Mouse (Mus musculus) stomach, embryonic 14.5 days (tissue): Measurements from ENCODE around the gene Gm10799. TPM values are rescaled to one million over a fixed set of nuclear protein-coding genes. Genes with fewer than 3 reads are reported as not detected.

Experiments used
- ATAC-seq: fragments of 200-750 bp; cut with Nextera tagmentation; 2 replicates; pipeline ENCODE4 v1.8.0; 2017; ENCODE audit warnings: low read depth, moderate TSS enrichment; ENCODE audit not compliant: insufficient number of reproducible peaks, insufficient read depth, low FRiP score
- H3K27ac ChIP-seq: fragments of 300-500 bp; sonication (generic); 2 replicates; pipeline ENCODE4 v1.5.1; 2014; ENCODE audit warnings: mild to moderate bottlenecking, low read length, moderate library complexity, mixed read lengths
- H3K27me3 ChIP-seq: fragments of 300-500 bp; sonication (generic); 2 replicates; pipeline ENCODE4 v1.6.1; 2014; ENCODE audit warnings: low read length, control low read depth, mixed read lengths; ENCODE audit not compliant: control insufficient read depth, insufficient read depth
- H3K36me3 ChIP-seq: fragments of 300-500 bp; sonication (generic); 2 replicates; pipeline ENCODE4 v1.6.1; 2014; ENCODE audit warnings: mild to moderate bottlenecking, control low read depth, low read length, moderate library complexity, mixed read lengths; ENCODE audit not compliant: control insufficient read depth, insufficient read depth
- H3K4me1 ChIP-seq: fragments of 300-500 bp; sonication (generic); 2 replicates; pipeline ENCODE4 v1.6.1; 2014; ENCODE audit warnings: low read length, control low read depth, mixed read lengths; ENCODE audit not compliant: control insufficient read depth, insufficient read depth
- H3K4me2 ChIP-seq: fragments of 300-500 bp; sonication (generic); replicated peaks from 2 replicates; pipeline ENCODE4 v1.6.1; 2014; ENCODE audit warnings: low read depth, low read length, control low read depth
- H3K4me3 ChIP-seq: fragments of 300-500 bp; sonication (generic); 2 replicates; pipeline ENCODE4 v1.5.1; 2014; ENCODE audit warnings: low read depth, low read length, control low read depth
- H3K9ac ChIP-seq: fragments of 300-500 bp; sonication (generic); replicated peaks from 2 replicates; pipeline ENCODE4 v1.6.1; 2014; ENCODE audit warnings: low read depth, mild to moderate bottlenecking, control low read depth, low read length, moderate library complexity, mixed read lengths
- H3K9me3 ChIP-seq: fragments of 300-500 bp; sonication (generic); 2 replicates; pipeline ENCODE4 v1.6.1; 2016; ENCODE audit warnings: low read depth, low read length, control low read depth; ENCODE audit not compliant: control insufficient read depth
- WGBS: fragments of 180-500 bp; shearing (Covaris S2); extraction: QIAGEN DNeasy Blood & Tissue Kit; methylation state at CpG from one replicate; pipeline ENCODE4 v1.1.7; 2014; 5-methylcytosine and 5-hydroxymethylcytosine counted together
- polyA plus RNA-seq: library from polyadenylated mRNA; unstranded; fragments of >200 nt; fragmentation: Nextera tagmentation; extraction: Ambion mirVana; gene quantifications from 2 replicates; pipeline ENCODE4 v1.2.1, GENCODE M21; 2014

Gm10799 gene
- polyA plus RNA-seq, 1 experiment from 2014 or later: not detected

DNA sequence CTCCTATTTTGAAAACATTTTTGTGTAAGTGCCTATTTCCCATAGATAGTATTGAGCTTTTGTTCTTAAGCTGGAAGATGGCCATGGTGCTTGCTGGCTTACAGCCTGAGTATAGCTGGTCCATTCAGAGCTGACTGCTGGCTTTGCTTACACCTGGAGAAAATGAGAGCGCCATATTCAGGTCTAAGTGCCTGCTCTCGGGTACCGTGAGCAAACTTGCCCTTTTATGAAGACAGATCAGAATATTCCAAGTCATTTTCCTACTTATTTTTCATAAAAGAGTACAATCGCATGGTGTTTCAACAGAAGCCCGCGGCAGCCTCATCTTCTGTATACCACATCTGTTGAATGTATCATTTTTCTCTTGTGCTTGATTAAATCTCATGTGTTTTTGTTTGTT lies 7.4 kb downstream of the Gm10799 start:
- no peak overlapping the region for H3K4me2 ChIP-seq
- no peaks in the 10 kb centered on the region for H3K4me1 ChIP-seq
- H3K9me3 ChIP-seq: no peaks in the 10 kb centered on the region
- no peak overlapping the region for H3K4me3 ChIP-seq
- peaks cover 4% of the 10 kb centered on the region; the same call in 1 of the 2 replicates for H3K36me3 ChIP-seq
- no peak overlapping the region for H3K27ac ChIP-seq
- ATAC-seq: no peak
- no peaks in the 10 kb centered on the region for H3K27me3 ChIP-seq
- H3K9ac ChIP-seq: no peak overlapping the region
- WGBS: 94% methylated on average over 6 of the region's 6 CpGs

DNA sequence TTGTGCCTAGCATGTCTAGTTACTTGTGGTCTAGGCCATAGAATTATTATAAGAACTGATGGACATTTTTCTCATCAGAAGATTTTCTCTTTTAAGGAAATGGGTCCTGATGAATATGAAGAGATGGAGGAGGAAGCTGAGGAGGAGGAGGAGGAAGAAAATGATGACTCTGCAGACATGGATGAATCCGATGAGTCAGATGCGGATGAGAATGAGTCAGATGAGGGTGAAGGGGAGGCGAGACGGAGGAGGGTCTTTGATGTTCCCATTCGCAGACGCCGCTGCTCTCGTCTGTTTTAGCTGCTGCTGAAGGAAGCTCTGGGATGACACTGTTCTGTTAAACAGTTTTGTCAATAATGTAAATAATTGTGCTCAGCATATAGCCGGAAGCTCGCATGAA lies 8.6 kb downstream of the Gm10799 start:
- 58% methylated on average over 10 of the region's 10 CpGs for WGBS
- ATAC-seq: no peak
- H3K4me2 ChIP-seq: no peak overlapping the region
- H3K27me3 ChIP-seq: no peaks in the 10 kb centered on the region
- no peak overlapping the region for H3K27ac ChIP-seq
- H3K9ac ChIP-seq: no peak overlapping the region
- H3K4me1 ChIP-seq: no peaks in the 10 kb centered on the region
- H3K4me3 ChIP-seq: no peak overlapping the region
- peaks cover 12% of the 10 kb centered on the region for H3K36me3 ChIP-seq
- H3K9me3 ChIP-seq: no peaks in the 10 kb centered on the region

GRCm38 (mm10) chr2:104058954-104059353 lies 9.4 kb downstream of the Gm10799 start:
- Histone ChIP-seq H3K27ac (no peak overlapping the region), H3K4me3 (no peak overlapping the region), H3K9me3 (no peaks in the 10 kb centered on the region), H3K9ac (no peak overlapping the region), H3K36me3 (peaks cover 16% of the 10 kb centered on the region), H3K4me2 (no peak overlapping the region), H3K27me3 (no peaks in the 10 kb centered on the region), H3K4me1 (no peaks in the 10 kb centered on the region)
- no peak for ATAC-seq
- 89% methylated on average over 4 of the region's 4 CpGs for WGBS

- no peak overlapping the region for H3K4me3 ChIP-seq
- no peak overlapping the region for H3K4me2 ChIP-seq
- no peaks in the 10 kb centered on the region for H3K9me3 ChIP-seq
- H3K9ac ChIP-seq: no peak overlapping the region
- H3K27ac ChIP-seq: no peak overlapping the region
- 81% methylated on average over 1 of the region's 1 CpGs for WGBS
- H3K36me3 ChIP-seq: peaks cover 20% of the 10 kb centered on the region
- no peaks in the 10 kb centered on the region for H3K27me3 ChIP-seq
- ATAC-seq: no peak
- H3K4me1 ChIP-seq: no peaks in the 10 kb centered on the region
Observed at GRCm38 (mm10) chr2:104058381-104058780, 10.0 kb downstream of the Gm10799 start.

GRCm38 (mm10) chr2:104044479-104045080 lies 23.8 kb downstream of the Gm10799 start:
- 70% methylated on average over 1 of the region's 1 CpGs for WGBS
- H3K4me2 ChIP-seq: no peak overlapping the region
- H3K4me3 ChIP-seq: no peak overlapping the region
- H3K4me1 ChIP-seq: no peaks in the 10 kb centered on the region
- no peak overlapping the region for H3K27ac ChIP-seq
- no peaks in the 10 kb centered on the region for H3K27me3 ChIP-seq
- no peaks in the 10 kb centered on the region for H3K9me3 ChIP-seq
- ATAC-seq: no peak
- H3K36me3 ChIP-seq: peaks cover 8% of the 10 kb centered on the region
- no peak overlapping the region for H3K9ac ChIP-seq

DNA sequence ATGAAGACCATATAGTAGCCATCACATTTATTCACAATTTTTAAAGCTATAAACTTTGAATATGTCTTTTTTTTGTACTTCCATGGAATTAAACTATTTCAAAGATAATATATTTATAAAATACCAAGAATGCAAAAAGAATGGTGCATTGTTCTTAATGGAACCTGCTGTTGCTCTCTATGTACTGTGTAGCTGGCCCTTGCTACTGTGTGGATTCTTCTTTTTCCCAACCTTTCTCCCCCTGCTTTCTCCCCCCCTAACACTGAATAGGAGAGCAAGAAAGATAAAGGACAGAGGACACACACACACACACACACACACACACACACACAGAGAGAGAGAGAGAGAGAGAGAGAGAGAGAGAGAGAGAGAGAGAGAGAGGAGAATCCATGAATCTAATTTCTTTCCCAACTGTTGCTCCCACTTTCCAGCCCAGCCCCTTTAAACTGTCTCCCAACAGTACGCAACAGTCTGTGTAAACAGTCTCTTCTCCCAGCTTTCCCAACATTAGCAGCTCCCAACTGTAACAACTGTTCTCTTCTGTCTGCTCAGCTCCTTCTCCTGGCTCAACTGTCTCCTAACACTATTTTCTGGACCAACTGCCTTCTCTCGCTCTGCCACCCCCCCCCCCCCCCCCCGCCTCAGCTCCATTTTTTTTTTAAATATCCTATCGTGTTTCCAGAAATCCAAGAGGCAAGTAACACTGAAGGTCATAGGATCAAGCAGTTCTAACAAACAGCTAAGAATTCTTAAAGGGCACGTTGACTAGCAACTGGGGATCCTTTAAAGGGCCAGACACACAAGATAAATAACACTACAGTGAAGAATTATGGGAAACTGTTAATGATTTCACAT lies 24.5 kb downstream of the Gm10799 start:
- H3K36me3 ChIP-seq: peaks cover 8% of the 10 kb centered on the region
- no peak for ATAC-seq
- no peak overlapping the region for H3K4me2 ChIP-seq
- no peaks in the 10 kb centered on the region for H3K4me1 ChIP-seq
- WGBS: 23% methylated on average over 5 of the region's 5 CpGs
- no peak overlapping the region for H3K9ac ChIP-seq
- no peaks in the 10 kb centered on the region for H3K9me3 ChIP-seq
- H3K27ac ChIP-seq: no peak overlapping the region
- no peak overlapping the region for H3K4me3 ChIP-seq
- no peaks in the 10 kb centered on the region for H3K27me3 ChIP-seq

DNA sequence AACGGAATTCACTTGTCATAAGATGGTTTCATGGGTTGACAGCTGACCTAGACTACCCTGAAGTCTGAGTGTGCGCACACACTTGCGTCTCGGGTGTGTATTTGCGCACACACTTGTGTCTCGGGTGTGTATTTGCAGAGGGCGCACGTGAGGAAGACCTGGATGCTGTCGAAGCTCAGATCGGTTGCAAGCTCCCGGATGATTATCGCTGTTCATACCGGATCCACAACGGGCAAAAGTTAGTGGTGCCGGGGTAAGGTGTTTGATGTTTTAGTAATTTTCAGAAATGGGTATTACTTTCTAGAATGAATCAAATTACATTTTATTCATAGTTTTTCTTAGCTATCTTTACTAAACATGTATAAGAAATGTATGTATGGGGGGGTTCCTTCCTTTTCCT lies 25.6 kb downstream of the Gm10799 start:
- ATAC-seq: no peak
- Histone ChIP-seq H3K4me1 (no peaks in the 10 kb centered on the region), H3K4me2 (no peak overlapping the region), H3K9me3 (no peaks in the 10 kb centered on the region), H3K27me3 (no peaks in the 10 kb centered on the region), H3K4me3 (no peak overlapping the region), H3K27ac (no peak overlapping the region), H3K9ac (no peak overlapping the region), H3K36me3 (peaks cover 10% of the 10 kb centered on the region)
- 91% methylated on average over 15 of the region's 15 CpGs for WGBS

DNA sequence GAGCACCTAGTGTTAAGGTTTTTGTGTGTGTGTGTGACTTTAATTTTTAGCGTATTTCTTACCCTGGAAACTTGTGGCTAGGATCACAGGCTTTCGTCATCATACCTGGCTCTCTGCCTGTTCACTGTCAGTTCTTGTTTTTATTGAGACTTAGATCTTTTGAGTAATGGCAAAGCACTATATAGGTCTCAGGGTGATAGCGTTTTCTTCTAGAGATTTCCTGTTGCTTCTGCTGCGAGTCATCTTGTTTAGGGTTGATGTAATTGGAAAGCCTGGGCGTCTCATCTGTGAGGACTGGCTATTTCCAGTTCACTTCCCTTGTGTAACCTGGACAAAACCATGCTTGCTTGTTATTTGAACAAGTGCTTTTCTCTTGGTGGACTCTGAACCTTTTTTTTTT lies 26.7 kb downstream of the Gm10799 start:
- Histone ChIP-seq H3K36me3 (peaks cover 18% of the 10 kb centered on the region), H3K9ac (no peak overlapping the region), H3K27me3 (no peaks in the 10 kb centered on the region), H3K27ac (no peak overlapping the region), H3K4me1 (no peaks in the 10 kb centered on the region), H3K9me3 (no peaks in the 10 kb centered on the region), H3K4me3 (no peak overlapping the region), H3K4me2 (no peak overlapping the region)
- ATAC-seq: no peak
- 54% methylated on average over 5 of the region's 5 CpGs for WGBS
